Mouse (Mus musculus) hindlimb bud, embryonic 11.5 days (tissue): ENCODE data around the gene Carf.
"Not testable (repeated sequence)": the region's sequence is repeated elsewhere in the genome, so short reads cannot be mapped to it uniquely, and the experiment has no call there.

Experiments
- DNase-seq: peaks from one replicate; pipeline ENCODE4 v3.0.0-alpha.2; 2012; ENCODE audit warnings: low read depth, low spot score; ENCODE audit errors: extremely low spot score

The Carf gene

DNA sequence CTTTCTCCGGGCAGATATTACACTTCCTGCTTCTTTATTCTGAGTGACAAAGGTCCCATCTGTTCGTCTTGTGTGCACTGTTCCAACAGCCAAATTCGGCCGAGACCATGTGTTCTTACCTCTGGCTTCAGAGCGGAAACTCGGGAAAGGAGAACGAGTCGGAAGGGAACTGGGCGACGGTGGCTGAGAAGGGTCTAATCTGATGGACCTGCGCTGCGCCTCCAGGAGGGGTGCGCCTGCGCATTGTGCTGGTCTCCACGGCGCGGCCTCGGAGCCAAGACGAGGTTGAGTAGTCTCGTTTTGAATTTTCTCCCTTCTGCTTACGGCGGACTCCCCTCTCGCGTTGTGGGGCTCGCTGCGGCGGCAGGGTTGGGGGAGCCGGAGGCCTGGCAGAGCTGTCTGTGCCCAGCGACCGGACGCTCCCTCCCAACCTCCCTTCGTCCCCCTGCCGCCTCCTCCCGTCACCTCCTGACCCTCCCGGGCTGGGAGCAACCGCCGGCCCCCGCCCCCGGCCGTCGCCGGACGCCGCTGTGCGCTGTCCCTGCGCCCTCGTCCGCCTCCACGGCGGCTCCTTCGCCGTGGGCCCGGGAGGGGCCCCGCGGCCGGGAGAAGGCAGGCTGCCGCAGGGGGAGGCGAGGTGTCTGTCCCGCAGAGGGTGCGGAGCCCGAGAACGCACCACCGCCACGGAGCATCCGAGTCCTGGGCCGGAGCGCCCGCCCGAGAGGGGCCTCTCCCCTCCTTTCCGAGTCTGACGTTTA is at the start of gene Carf, which contains the start of gene Wdr12:
Gene Carf, plus strand, starts transcription at position 224 of the 758 bp plus-strand sequence.
Gene Wdr12, minus strand, starts transcription at position 622 of the 758 bp plus-strand sequence.
- peak; percentile 96 for DNase-seq

DNA sequence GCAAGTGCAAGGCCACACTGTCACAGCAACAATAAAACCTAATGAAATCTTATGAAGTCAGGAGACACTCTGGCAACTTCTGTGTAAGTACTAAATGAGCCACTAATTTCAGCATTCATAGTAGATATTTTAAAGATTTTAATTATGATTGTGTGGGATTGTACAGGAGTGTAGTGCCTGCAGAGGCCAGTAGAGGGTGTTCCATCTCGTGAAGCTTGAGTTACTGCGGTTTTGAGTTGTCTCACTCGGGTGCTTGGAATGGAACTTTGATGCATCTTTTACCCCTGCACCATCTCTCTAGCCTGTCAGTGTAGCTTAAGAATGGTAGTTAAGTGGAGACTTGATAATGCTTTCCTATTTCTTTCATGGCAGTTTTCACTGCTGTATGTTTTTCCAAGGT is 43.4 kb upstream of the Carf start:
- DNase-seq: no peak

DNA sequence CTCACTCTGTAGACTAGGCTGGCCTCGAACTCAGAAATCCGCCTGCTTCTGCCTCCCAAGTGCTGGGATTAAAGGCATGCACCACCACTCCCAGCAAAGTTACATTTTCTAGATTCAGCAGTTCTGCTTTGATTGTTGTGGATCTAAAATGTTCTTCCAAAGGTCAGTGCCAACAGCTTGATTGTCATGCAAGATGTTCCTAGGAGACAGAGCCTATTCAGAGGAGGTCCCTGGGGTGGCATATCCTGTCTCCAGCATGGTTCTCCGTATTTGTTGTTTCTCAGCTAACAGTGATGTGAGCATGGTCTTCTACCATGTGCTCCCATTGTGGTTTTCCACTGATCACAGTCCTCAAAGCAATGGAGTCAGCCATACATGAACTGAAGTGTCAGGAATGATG is 41.7 kb upstream of the Carf start:
- DNase-seq: no peak

DNA sequence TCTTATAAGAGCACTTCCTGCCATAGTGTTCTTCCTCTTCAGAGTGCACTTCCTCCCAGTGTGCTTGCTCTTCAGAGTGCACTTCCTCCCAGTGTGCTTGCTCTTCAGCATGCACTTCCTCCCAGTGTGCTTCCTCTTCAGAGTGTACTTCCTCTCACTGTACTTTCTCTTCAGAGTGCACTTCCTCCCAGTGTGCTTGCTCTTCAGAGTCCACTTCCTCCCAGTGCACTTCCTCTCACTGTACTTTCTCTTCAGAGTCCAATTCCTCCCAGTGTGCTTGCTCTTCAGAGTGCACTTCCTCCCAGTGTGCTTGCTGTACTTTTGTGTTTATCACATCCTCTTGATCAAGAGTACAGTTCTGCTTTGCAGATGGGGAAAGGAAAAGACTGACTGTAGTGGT is 27.3 kb upstream of the Carf start:
- not testable (repeated sequence) for DNase-seq

DNA sequence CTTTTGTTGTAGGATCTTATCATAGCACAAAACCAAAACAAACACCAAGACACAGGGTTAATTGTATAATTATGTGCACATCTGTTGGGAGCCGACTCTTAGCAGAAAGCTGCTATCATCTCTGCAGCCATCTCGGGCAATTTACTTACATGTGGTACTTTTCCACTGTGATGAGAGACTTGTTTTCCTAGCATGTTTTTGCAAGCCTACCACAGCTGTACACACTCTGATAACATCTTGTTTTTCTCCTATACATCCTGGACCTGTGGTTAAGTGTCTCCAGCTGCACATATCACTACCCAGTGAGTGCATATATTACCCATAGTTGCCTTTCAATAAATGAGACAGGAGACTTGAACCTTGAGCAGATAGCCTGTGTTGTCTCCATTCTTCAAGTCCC is 23.1 kb upstream of the Carf start:
- DNase-seq: no peak

DNA sequence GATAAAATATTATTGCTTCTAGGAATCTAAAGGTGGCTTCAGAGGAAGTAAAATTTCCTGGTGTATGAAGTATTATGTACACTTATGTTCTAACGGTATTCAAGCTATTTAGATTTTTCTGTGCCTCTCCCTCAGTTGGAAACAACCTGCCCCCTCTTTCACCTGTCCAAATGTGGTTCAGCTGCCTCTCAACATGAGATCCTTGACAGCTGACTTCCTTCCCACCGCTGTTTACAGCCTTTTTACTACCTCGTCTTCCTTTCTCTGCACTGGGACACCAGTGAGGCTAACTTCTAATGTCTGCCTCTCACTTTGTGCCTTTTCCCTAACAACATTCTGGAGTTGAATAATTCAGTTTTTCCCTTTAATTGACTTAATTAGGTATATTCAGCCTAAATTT is 22.5 kb upstream of the Carf start:
- DNase-seq: no peak

DNA sequence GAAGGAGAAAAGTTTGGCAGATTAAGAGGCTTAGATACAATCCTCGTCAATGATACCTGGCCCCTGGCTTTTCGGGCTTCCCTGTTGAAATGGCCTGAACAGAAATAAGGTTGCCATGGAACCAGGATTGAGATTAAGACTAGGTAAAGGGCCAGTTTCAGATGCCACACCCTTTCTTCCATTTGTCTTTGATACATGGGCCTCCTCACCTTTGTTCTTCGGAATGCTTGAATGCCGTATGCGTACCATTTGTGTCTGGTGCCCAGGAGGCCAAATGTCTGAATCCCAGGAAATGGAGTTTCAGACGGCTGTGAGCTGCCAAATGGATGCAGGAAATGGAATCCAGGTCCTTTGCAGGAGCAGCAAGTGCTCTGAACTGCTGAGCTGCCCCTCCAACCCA is 21.6 kb upstream of the Carf start:
- DNase-seq: no peak

DNA sequence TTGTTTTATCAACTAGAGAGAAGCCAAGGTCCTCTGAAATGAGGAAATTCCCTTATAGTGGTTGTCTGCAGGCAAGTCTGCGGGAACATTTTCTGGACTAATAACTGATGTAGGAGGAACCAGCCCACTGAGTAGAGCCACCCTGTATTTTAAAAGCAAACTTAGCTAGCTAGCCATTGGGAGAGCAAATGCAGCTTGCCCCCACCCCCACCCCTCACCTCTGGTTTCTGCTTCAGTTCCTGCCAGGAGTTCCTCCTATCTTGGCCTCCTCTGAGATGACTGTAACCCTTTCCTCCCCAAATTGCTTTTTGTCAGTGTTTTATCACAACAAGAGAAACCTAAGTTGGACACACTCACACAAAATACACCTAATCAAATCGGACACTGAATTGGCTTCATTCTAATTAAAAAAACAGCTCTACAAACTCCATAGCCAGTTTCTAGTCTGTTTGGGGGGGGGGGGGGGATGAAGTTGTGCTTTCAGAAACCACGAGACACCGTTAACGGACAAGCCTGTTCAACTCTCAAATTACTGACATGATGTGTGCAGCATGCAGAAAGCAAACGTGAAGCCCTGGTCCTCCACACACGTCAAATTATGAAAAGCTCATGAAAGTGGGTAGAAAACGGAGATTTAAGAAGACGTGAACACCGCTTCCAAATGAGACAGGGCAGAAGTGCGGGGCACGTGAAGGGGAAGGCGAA is 1.3 kb upstream of the Carf start:
- DNase-seq: no peak

DNA sequence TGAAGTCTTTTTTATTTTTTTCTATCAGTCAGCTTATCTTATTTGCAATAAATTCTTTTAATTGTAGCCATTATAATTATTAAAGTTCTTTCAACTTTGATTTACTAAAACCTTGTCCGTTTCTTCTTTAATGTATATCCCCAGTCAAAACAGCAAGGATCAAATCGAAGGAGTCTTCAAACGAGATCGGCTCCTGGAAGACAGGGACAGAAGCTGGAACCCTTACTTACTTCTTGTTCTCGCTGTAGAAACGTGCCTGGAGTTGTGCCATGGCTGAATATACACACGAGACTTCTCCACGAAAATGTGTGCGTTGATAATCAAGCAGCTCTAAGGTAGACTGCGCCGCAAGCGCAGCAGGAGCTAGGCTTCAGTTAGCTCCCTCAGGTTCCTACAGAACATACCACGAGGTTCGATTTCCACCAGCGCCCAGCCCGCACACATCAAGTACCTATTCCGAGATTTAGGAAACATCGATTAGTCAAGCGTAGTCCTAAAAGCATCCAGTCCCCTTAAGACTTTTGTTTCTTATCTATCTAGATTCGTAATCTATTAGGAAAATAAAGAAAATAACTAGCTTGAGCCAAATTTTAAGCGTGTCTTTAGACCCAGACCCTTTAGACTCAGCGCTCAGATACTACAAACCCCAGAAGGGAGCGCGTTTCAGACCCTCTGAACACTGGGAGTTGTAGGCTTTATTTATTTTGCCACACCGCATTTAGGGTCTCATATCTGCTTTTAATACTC is 597 bp upstream of the Carf start:
- DNase-seq: no peak

DNA sequence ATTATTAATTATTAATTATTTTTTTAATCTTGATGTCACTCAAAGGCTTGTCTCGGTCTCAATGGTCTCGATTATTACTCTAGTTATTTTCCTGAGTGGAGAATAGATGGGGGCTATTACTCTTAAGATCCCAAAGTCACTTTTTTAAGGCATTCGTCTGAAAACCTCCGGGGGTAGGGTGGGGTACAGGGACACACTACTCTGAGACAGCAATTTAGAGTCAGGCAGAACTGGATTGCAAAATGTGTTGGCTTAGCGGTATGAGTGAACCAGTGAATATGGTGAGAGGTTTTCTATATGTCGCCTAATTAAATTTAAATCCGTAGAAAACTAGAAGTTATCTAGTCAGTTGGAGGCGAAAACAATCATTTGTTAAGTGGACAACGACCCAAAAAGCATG is 792 bp downstream of the Carf start:
- DNase-seq: no peak

DNA sequence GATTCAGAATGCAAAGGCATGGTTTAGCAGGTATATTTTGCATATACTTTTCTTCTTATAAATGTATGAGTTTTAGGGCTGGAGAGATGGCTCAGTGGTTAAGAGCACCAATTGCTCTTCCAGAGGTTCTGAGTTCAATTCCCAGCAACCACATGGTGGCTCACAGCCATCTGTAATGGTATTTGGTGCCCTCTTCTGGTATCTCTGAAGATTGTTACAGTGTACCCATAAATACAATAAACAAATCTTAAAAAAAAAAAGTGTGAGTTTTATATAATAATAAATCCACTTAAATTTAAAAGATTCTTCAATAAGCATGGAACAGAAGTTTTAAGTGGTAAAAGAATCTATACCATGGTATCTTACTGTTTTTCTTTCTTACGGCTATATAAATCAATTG is 6.5 kb downstream of the Carf start:
- no peak for DNase-seq

DNA sequence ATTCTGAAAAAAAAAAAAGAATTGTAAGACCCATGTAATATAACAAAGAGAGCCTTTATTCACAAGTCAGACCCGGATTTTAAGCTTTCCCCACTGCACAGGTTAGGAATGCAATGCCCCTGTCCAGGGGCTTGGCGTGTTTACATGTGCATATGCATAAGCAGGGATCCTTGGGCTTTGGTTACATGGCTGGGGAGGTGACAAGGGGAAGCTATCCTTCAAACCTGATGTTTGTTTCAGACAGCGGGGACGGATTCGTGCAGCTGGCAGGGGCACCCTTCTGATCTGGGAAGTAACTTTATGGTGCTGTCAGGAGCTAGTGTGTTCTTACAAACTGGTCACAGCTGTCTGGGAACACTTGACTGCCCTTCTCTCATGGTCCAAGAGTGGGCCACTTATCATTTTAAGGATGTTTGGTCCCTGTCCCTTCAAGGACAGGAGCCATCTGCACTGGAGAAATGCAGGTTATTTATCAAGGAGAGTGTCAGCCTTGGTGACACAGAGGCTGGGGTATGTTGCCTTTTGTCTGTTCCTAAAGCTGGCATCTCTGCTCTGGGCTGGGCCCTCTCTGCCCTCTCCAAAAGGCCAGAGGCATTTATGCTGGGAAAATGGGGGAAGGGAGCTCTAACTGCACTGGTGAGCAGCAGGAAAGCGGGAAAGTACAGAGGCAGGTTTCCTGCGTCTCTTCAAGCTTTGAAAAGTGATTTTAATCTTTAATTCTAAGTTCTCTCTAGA is 19.8 kb downstream of the Carf start:
- DNase-seq: no peak

DNA sequence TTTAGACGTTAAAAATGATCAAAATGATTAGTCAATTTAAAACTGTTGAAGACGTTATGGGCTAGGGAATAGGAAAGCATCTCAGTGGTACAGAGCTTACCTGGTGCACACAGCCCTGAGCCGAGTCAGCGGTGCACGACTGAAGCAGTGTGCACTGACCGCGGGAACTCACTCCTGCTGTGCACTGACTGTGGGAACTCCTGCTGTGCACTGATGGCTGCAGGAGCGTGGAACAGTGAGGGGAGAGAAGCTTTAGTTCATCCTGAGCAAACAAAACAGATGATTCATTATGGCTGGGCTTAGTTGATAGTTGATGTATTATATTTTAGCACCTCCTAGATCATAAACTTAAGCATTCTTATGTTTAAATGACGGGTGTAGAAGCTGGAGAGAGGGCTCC is 39.3 kb downstream of the Carf start:
- DNase-seq: no peak

DNA sequence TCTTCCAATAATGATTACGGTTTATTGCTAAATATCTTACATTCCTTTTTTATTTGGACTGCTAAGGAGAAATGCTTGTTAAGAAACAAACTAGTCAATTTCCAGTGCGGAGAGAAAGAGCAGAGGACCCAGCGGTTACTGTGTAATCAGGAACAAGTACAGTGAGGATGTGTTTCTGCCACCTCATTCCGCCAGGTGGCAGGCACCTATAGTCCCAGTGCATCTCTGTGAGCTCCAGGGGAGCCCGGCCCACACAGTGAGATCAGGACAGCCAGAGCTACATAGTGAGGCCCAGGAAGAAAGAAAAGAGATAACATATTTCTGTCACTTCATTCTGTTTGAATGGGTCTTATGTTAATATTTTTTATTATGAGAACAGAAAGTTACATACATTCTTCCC is 54.7 kb downstream of the Carf start:
- no peak for DNase-seq

DNA sequence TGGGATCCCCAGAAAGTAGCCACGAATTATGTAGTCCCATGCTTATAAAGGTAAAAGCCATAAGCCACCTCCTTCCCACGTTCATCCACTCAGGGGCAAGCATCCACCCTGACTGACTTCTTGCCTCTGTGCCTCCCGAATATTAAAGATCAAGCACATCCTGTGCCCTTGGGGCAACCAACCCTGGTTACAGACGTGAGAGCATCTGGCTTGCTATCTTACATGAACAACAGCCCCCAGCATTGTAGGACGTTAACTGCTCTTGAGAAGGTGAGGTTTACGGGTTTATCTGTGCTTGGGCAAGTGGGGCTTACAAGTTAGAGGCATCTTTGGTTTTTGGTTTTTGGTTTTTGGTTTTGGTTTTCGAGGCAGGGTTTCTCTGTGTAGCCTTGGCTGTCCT is 58.6 kb downstream of the Carf start:
- DNase-seq: no peak

DNA sequence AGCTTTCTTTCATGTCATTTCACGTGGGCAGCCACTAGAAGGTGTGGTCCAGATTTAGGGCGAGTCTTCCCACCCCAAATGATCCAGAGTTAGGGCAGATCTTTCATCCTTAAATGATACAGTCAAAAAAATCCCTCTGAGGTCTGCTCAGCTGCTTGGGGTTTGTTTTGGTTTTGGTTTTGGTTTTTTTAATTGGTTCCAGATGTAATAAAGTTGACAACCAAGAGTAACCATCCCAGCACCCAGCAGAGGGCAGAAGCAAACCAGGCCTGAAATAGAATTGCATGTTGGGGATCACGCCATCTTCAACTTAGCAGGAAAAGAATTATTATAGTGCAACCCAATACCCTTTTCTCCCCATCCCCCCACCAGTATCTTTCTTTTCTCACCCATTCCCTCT is 60.4 kb downstream of the Carf start:
- DNase-seq: no peak

DNA sequence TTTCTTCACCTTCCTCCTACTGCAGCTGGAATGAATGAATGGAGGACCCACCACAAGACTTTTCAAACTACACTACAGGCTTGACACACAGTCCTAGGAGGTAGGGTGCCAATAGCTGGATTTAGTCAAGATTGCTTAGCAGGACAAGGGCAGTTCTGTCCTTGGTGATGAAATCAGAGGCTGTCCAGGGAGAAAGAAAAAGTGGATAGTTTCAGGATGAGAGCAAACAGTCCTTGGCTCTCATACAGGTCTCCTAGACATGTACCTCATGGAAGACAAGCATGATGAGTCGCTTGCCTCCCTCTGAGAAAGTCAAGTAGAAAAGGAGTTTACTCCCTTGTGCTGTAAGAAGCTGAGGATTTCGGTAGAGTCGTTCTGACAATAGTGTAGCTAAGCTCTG is 65.6 kb downstream of the Carf start:
- DNase-seq: no peak

DNA sequence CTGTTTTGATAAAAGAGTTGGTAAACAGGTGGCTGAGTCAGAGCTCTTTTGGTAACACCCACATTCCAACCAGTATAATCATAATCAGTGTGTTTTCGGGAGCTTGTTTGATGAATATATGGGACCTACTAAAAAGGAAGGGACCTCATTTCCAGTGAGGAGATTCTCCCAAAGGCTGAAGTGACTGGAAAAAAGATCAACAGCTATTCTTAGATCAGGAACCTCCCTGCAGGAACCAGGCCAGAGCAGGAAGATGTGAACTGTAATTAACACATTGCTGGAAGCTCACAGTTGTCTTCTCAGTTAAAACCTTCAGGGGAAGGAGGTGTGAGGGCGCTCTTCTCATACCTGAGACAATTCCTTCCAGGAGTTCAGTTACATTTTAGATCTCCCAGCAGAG is 71.6 kb downstream of the Carf start:
- DNase-seq: no peak

DNA sequence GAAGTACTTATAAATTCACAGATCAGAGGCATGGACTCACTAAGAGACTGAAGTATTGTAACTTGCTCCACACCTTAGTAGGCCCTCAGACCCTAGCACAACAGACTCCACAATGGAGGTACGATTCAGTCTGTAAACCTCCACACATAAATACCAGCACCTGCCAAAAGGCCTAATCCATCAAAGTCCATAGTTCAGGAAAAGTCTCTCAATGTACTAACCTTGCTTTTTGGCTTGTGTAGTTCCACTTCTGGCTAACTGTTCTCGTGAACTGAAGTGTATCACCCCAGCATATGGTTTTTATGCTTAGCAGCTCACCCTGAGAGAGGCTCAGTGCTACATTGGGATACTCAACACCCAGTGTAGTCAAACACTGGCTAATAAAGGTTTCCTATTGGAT is 72.2 kb downstream of the Carf start:
- DNase-seq: no peak

DNA sequence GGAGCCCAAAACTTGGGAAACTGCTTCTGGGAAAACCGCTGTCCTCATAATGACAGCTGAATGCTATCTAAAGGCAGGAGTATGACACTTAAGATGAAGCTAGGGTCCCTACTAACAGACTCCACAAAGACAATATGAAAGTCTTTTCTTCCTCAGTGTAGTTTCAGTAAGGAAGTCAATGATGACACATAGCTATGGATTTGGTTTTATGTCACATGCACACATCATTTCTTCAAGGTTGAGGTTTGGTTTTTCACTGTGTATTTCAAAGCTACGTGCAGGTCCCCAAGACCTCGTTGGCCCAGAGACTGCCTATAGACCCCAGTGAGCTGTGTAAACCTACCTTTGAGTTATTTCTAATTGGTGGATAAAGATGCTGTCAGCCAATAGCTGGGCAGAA is 75.1 kb downstream of the Carf start:
- DNase-seq: no peak

DNA sequence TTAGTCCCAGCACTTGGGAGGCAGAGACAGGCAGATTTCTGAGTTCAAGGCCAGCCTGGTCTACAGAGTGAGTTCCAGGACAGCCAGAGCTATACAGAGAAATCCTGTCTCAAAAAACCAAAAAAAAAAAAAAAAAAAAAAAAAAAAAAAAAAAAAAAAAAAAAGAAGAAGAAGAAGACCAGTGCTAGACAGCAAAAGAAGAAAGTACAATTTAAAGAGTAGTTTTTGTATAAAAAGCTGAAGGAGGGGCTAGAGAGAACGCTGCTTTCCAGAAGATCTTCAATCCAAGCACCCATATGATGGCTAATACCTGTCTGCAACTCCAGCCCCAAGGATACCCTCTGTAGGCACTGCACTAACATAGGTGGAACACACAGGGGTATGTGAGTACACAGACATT is 79.8 kb downstream of the Carf start:
- DNase-seq: not testable (repeated sequence)
